Mouse (Mus musculus): ENCODE results near the gene Btbd6. TPM values are rescaled to one million over a fixed set of nuclear protein-coding genes. Genes with fewer than 3 reads are reported as not detected.

Btbd6 gene
- polyA plus RNA-seq (2012; ENCODE audit: insufficient read depth, insufficient read length, missing spikeins): 10.1 and 10.9 TPM in 2 replicates

DNA sequence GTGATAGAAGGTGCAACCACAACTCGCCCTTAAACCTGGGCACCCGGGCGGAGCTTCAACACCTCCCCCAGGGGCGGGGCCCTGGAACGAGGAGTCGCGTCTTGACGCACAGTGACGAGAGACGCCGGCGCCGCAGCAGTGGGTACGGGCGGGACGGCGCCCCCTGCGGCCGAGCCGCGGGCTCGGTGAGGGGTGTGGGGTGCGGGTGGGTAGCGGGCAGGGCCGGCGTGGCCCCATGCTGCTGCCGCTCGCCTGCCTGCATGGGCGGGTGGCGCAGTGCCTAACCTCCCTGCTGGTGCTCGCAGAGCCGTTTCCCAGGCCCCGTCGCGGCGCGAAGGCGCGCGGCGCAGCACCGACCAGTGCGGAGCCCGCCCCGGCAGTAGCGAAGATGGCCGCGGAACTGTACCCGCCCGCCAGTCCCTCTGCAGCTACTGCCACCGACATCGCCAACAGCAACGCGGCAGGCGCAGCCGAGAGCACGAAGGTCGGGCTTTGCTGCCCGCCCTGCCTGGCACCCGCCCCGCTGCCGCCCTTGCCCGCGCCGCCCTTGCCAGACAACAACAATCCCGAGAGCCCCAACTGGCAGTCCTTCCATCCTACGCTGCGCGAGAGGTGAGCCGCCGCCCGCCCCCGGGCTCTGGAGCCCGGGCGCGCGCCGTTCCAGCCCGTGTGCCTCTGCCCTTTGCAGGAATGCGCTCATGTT is at the start of gene Btbd6:
Gene Btbd6 (plus strand): TSS at position 112 of the 703 bp plus-strand sequence.
- H3K27ac ChIP-seq (replicated peaks; ENCODE audit: low read depth, low read length): no peak within 1 kb of the TSS
- H3K4me3 ChIP-seq (ENCODE audit: insufficient read depth, low read depth, low read length): peak within 1 kb of the TSS; percentile 70

DNA sequence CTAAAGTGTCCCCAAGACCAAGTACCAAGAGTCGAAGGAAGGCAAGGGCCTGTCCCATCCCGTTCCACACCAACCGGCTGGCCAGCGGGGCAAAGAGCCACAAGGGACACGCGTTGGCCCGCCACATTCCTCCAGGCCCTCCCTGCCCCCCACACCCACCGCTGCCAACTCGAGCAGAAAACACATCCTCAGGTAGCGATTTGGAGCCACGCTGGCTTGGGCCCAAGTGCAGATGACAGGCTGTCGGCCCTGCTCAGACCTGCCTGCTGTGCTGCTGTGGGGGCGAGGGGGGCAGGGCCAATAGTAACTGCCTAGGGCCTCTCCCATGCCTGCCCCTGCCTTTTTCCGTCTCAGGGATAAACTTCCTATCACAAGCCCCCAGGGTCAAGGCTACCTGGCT is 49.0 kb upstream of the Btbd6 start:
- H3K4me1 ChIP-seq (ENCODE audit: control insufficient read depth, insufficient read depth, insufficient read length, low read length): peaks cover 14% of the 10 kb centered on the region

More for the DNA sequence above, at the start of gene Btbd6:
- H3K4me1 ChIP-seq (ENCODE audit: control insufficient read depth, insufficient read depth, insufficient read length, low read length): peaks cover 5% of the 10 kb centered on the region; the same call in 1 of the 2 replicates

DNA sequence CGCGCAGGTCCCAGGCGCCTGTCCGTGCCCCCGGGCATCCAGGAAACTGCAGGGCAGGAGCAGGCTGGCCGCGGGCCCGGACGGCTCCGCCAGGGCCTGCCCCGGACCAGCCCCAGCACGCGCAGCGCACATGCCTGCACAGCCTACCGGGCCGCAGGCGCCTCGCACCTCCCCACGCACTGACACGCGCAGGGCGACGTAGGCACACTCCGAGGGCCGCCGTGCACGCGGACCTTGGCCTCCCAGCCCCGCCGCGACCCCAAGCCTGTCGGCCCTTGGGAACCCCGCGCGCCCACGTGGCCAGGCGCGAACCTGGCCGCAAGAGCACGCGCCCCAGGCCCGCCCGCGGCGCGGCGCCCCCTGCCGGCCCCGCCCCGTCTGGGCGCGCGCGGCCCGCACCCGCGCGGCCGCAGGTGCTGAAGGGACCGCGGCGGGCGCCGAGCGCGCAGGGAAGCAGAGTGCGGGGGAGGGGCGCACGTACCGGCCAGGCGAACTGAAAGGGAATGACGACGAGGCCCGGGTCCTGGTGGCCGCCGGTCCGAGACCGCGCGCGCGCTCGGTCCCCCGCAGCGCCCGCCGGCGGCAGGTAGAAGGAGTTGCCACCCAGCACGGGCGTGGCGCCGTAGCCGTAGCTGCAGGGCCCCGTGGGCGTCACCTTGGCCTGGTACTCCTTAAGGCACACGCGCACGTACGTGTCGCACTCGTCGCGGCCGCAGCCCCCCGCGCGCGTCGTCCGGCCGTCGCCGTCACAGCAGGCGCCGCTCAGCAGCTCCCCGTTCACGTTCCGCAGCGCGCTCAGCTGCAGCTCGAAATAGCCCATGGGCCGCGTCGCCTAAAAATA is 47.7 kb upstream of the Btbd6 start:
- H3K4me3 ChIP-seq (ENCODE audit: insufficient read depth, low read depth, low read length): peak overlapping the region; percentile 67

More for the DNA sequence above, 49.0 kb upstream of the Btbd6 start:
- H3K27ac ChIP-seq (replicated peaks; ENCODE audit: low read depth, low read length): no peak overlapping the region
- no peak overlapping the region for H3K4me3 ChIP-seq (ENCODE audit: insufficient read depth, low read depth, low read length)

DNA sequence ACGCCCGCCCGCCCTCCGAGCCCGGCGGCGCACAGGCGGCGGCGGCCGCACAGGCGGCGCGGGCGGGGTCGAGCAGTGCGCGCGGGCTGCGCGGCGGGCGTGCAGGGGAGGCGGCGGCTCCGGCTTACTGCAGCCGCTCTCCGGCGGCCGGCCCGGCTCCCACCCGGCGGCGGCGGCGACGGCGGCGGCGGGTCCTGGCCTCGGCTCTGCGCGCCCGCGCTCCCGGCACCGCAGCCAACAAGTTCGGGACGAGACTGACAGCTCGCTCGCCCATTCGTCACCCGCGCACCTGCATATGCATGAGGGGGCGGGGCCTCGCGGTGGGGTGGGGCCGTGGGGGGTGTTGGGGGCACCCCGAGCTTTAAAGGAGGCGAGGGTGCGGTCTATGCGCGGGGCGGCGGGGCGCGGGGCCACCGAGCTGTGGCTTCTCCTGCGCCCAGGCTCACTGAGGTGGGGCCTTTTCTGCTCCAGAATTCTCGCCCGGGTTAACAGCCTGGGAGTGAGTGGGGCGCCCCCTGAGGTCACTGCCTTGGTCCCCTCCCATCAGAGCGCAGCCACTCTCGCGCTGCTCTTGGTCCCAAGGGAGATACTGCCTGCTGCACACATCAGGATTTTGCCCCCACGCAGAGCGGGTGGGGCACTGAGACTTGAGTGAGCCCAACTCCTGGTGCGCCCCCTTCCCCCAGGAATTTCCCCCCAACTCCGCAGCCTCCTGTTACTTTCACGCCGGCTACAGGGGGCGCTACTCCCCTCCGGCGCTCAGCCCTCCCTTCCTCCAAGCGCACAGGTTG is 46.5 kb upstream of the Btbd6 start, which contains the start of gene Jag2:
Gene Jag2 (minus strand): TSS at position 215 of the 791 bp plus-strand sequence.
- Histone ChIP-seq H3K4me1 (ENCODE audit: control insufficient read depth, insufficient read depth, insufficient read length, low read length) (peaks cover 5% of the 10 kb centered on the region; the same call in 1 of the 2 replicates), H3K4me3 (ENCODE audit: insufficient read depth, low read depth, low read length) (peak within 1 kb of the TSS; percentile 67), H3K27ac (replicated peaks; ENCODE audit: low read depth, low read length) (peak within 1 kb of the TSS; percentile 38)

More for the DNA sequence above, 47.7 kb upstream of the Btbd6 start:
- peak overlapping the region; percentile 38 for H3K27ac ChIP-seq (replicated peaks; ENCODE audit: low read depth, low read length)
- H3K4me1 ChIP-seq (ENCODE audit: control insufficient read depth, insufficient read depth, insufficient read length, low read length): peaks cover 7% of the 10 kb centered on the region; the same call in 1 of the 2 replicates

DNA sequence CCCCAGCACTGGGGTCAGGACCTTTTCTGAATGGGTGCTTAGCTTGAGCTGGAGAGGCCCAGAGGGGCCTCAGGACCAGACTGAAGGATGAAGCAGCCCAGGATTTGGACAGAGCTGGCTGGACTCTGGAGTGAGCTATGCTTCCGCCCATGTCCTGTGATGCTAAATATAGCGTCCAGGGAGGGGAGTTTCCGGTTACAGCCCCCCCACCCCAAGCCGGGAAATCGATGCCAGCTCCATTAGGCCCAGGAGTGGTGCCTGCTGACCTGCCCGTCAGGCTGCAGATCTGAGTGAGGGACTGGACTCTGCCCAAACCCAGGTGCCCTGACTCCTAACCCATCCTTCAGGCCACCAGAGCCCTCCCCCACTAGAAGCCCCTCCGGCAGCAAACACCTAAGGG is 43.6 kb upstream of the Btbd6 start:
- no peak overlapping the region for H3K27ac ChIP-seq (replicated peaks; ENCODE audit: low read depth, low read length)
- H3K4me1 ChIP-seq (ENCODE audit: control insufficient read depth, insufficient read depth, insufficient read length, low read length): no peaks in the 10 kb centered on the region
- H3K4me3 ChIP-seq (ENCODE audit: insufficient read depth, low read depth, low read length): no peak overlapping the region

DNA sequence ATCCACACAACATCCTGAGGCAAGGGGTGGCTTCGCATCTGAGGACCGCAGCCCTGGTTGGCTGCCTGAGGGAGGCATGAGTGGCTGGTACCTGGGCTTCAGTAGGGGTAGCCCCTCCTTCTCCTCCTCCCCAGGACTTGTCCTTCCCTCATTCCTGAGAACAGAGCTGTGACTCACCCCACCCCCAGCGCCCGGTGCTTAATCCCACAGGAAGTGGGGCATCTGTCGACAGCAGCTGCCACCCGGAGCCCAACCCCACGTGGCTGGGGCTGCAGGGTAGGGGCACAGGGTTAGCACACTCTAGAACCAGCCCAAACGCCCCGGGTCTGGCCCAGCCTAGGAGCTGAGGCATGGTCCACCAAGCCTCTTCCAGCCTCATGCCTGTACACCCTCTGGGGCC is 38.4 kb upstream of the Btbd6 start:
- Histone ChIP-seq H3K4me3 (ENCODE audit: insufficient read depth, low read depth, low read length) (no peak overlapping the region), H3K4me1 (ENCODE audit: control insufficient read depth, insufficient read depth, insufficient read length, low read length) (peaks cover 6% of the 10 kb centered on the region; the same call in 1 of the 2 replicates), H3K27ac (replicated peaks; ENCODE audit: low read depth, low read length) (no peak overlapping the region)

DNA sequence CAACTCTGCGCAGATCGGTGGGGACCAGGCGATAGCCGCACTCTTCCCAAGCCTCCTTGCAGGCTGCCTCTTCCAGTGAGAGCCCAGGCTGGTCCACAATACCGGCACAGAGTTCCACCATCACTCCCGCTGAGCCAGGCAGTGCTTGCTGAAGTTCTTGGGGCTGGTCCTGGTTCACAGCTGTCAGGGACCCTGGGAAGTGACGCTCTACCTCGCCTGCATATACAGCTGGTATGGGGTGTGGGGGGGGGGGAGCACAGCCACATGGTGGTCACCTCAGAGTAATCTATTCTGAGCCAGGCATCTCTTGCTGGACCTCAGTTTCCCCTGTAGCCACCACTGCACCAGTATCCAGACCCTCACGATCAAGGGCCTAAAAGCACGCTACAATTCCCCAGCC is 37.9 kb upstream of the Btbd6 start:
- peaks cover 6% of the 10 kb centered on the region; the same call in 1 of the 2 replicates for H3K4me1 ChIP-seq (ENCODE audit: control insufficient read depth, insufficient read depth, insufficient read length, low read length)
- no peak overlapping the region for H3K27ac ChIP-seq (replicated peaks; ENCODE audit: low read depth, low read length)
- H3K4me3 ChIP-seq (ENCODE audit: insufficient read depth, low read depth, low read length): no peak overlapping the region

DNA sequence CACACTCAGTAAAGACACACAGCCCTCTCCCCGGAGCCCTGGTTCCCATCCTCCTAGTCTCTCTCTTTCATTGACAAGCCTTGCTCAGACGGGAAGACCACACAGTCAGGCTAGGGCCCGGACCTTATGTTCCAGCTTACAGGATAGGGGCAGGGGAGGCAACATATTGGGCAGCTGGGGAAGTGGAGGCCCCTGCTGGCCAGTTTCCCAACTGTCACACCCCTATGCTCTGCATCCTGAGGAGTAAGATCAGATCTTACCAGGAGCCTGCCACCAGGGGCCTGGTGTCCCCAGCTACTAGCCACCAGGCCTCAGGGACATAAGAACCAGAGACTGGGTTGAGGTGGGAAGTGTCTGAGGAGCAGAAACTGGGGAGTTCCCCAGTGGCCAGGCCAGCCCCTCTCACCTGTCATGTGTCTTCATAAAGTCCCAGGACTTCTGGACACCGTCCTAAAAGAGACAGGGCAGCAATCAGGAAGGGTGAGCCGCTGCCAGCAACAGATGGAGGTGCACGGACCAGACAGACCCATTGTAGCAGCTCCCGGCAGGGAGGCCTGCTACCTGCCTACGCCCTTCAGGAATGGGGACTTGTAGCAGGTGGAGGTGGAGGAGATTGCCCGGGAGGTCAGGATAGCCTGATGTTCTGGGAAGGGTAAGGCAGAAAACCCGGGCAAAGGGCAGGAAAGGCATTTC is 37.3 kb upstream of the Btbd6 start:
- peaks cover 6% of the 10 kb centered on the region; the same call in 1 of the 2 replicates for H3K4me1 ChIP-seq (ENCODE audit: control insufficient read depth, insufficient read depth, insufficient read length, low read length)
- no peak overlapping the region for H3K27ac ChIP-seq (replicated peaks; ENCODE audit: low read depth, low read length)
- no peak overlapping the region for H3K4me3 ChIP-seq (ENCODE audit: insufficient read depth, low read depth, low read length)

DNA sequence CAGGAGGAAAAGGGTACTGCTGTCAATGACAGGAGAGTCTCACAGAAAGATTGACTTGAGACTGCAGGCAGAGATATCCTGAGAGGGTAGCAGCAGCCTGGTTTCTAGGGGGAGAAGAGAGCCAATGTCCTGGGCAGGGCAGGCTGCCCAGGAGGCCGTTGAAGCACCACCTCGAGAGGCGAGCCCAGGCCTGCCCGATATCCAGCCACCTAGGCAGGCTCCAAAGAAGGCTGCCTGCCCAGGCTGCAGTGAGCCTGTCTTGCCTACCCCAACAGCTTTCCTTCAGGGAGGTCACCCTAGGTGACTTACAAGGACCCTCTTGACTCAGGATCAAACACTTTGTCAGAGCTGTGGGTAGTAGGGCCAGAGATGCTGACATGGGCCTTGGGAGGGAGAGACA is 36.0 kb upstream of the Btbd6 start:
- H3K27ac ChIP-seq (replicated peaks; ENCODE audit: low read depth, low read length): no peak overlapping the region
- peaks cover 6% of the 10 kb centered on the region; the same call in 1 of the 2 replicates for H3K4me1 ChIP-seq (ENCODE audit: control insufficient read depth, insufficient read depth, insufficient read length, low read length)
- H3K4me3 ChIP-seq (ENCODE audit: insufficient read depth, low read depth, low read length): no peak overlapping the region

DNA sequence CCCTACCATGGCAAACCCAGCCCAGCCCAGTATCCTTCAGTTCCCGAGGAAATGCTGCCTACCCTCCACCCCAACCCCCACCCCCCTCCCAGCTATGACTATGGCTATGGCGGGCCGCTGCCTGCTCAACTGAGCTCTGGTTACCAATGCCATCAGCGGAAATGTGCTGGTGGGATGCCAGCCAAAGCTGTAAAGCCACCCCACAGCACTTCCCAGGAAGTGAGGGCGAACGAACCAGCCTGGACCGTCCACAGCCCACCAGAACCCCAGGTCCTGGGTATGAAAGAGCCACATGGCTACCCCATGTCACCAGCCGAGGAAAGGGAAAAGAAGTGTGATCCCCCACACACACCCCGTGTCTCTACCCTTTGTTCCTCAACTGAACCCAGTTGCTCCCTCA is 35.6 kb upstream of the Btbd6 start:
- Histone ChIP-seq H3K4me3 (ENCODE audit: insufficient read depth, low read depth, low read length) (no peak overlapping the region), H3K27ac (replicated peaks; ENCODE audit: low read depth, low read length) (no peak overlapping the region)

DNA sequence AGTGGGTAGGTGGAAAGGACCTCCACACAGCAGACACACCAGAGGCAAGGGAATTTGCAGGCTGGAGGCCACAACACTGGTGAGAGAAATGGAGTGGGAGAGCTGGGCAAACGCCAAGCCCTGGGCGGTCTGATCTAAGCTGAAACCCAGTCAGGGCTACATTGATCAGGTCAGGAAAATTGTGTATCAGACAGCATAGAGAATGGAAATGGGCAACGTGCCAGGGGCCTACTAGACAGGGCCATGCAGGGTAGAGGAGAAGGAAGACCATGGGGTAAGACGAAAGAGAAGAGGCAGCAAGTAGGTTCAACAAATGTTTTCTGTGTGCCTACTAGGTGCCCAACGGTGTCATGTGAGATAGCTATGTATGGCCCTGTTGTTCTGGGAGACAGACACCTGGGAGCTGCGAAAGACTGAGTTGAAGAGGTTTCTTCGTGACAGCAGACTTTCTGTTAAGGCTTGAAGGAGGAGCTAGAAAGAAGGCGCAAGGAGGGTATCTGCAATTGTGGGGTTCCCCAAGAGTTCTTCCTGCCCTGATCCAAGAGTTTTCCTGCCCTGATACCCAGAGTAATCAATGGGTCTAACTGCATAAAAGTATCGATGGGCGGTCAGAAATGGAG is 35.0 kb upstream of the Btbd6 start:
- peaks cover 6% of the 10 kb centered on the region; the same call in 1 of the 2 replicates for H3K4me1 ChIP-seq (ENCODE audit: control insufficient read depth, insufficient read depth, insufficient read length, low read length)
- peak overlapping the region; percentile 51 for H3K4me3 ChIP-seq (ENCODE audit: insufficient read depth, low read depth, low read length)
- peak overlapping the region; percentile 61 for H3K27ac ChIP-seq (replicated peaks; ENCODE audit: low read depth, low read length)

More for the DNA sequence above, 35.6 kb upstream of the Btbd6 start:
- peaks cover 6% of the 10 kb centered on the region; the same call in 1 of the 2 replicates for H3K4me1 ChIP-seq (ENCODE audit: control insufficient read depth, insufficient read depth, insufficient read length, low read length)

DNA sequence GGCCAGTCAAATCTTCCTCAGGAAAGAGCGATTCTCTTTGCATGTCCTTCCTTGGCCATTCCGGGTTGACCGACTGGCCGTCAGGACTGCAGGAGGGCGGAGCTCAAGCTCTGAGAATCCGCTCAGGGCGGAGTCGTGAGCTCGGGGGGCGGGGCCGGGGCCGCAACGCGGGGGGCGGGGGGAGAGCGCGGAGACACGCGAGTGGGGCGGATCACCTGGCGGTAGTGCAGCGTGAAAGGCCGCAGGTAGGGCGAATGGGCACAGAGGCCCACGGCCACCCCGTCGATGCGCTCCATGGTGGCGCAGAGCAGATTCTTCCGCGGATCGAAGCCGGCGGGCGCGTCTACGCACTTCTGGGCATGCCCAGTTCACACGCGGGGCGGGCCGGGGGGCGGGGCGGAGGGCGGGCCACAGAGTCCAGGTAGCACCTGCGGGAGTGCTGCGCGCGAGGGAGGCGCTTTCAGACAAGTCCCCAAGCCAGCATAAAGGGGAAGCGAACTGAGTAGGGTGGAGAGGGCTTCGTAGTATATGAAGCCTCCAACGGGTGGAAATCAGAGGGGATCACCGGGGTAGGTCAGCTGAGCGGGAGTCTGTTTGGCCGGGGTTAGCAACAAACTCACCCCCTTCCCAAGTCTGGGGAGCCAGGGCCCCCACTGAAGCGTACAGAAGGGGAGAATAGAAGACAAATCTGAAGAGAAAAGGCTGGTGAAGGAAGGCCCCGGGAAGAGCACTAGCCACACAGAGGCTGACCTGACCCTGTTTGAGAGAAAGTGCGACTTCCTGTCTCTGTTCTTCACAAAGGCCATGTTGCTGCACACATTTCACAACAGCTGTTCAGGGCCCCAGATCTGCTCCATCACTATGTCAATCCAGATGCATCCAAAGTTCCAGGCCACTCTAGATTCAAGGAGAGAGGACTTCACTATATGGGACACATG is 34.2 kb upstream of the Btbd6 start, which contains the start of gene Nudt14:
Gene Nudt14 (minus strand): TSS at position 349 of the 938 bp plus-strand sequence.
- H3K27ac ChIP-seq (replicated peaks; ENCODE audit: low read depth, low read length): peak within 1 kb of the TSS; percentile 87
- peaks cover 6% of the 10 kb centered on the region; the same call in 1 of the 2 replicates for H3K4me1 ChIP-seq (ENCODE audit: control insufficient read depth, insufficient read depth, insufficient read length, low read length)
- peak within 1 kb of the TSS; percentile 80 for H3K4me3 ChIP-seq (ENCODE audit: insufficient read depth, low read depth, low read length)

DNA sequence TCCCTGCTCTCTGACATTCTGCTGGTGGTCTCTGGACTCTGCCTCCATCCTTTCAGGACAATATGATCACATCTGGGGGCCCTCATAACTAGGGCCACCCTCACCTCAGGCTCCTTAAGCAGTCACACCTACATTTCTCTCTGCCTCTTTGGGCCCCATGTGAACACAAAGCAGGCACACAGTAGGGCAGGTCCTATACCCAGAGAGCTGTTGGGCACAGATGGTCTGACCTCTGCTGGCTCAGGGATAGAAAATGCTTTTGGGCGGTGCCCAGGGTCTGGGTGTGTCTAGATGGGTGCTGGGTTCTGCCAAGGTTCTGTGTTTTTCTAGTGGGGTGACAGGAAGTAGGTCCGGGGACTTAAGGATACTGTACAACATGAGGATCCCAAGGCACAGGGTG is 32.6 kb upstream of the Btbd6 start:
- H3K4me3 ChIP-seq (ENCODE audit: insufficient read depth, low read depth, low read length): no peak overlapping the region

More for the DNA sequence above, 32.6 kb upstream of the Btbd6 start:
- no peak overlapping the region for H3K27ac ChIP-seq (replicated peaks; ENCODE audit: low read depth, low read length)
- H3K4me1 ChIP-seq (ENCODE audit: control insufficient read depth, insufficient read depth, insufficient read length, low read length): peaks cover 7% of the 10 kb centered on the region; the same call in 1 of the 2 replicates

Data from brown adipose tissue, adult 24 weeks (tissue).